Mouse (Mus musculus) lung, postnatal 0 days (tissue): ENCODE results near the gene Stk4.

Experiments used
- CTCF ChIP-seq: IDR thresholded peaks from 2 replicates; pipeline ENCODE4 v1.5.1; 2016; ENCODE audit warnings: antibody characterized with exemption, mild to moderate bottlenecking
- EP300 ChIP-seq: IDR thresholded peaks from 2 replicates; pipeline ENCODE4 v1.6.1; 2016; ENCODE audit warnings: antibody characterized with exemption, mild to moderate bottlenecking, control low read depth

GRCm38 (mm10) chr2:164175850-164176249 is 105.7 kb downstream of the Stk4 start:
- TF ChIP-seq CTCF: no peak
- TF ChIP-seq EP300: no peak
